Mouse (Mus musculus) liver, adult (tissue): ENCODE data around the gene Grm1.

ENCODE experiments used
- GATA4 ChIP-seq: IDR thresholded peaks from 2 replicates; pipeline ENCODE4 v1.6.1; 2014; ENCODE audit warnings: mild to moderate bottlenecking, low read length; ENCODE audit not compliant: insufficient replicate concordance

Grm1 gene

GRCm38 (mm10) chr10:11025764-11026518 lies 56.2 kb downstream of the Grm1 start:
- TF ChIP-seq GATA4: no peak

- TF ChIP-seq GATA4: no peak
Measured at GRCm38 (mm10) chr10:11018970-11019531, 63.1 kb downstream of the Grm1 start.

- TF ChIP-seq GATA4: no peak
Measured at GRCm38 (mm10) chr10:11013653-11014052, 68.5 kb downstream of the Grm1 start.

GRCm38 (mm10) chr10:10996766-10997165 lies 85.4 kb downstream of the Grm1 start:
- TF ChIP-seq GATA4: no peak

- TF ChIP-seq GATA4: no peak
Measured at GRCm38 (mm10) chr10:10991708-10992107, 90.4 kb downstream of the Grm1 start.

GRCm38 (mm10) chr10:10971311-10971710 lies 110.8 kb downstream of the Grm1 start:
- TF ChIP-seq GATA4: no peak

- no peak for TF ChIP-seq GATA4
Measured at GRCm38 (mm10) chr10:10964490-10965150, 117.5 kb downstream of the Grm1 start.

GRCm38 (mm10) chr10:10950557-10950956 lies 131.6 kb downstream of the Grm1 start:
- no peak for TF ChIP-seq GATA4

GRCm38 (mm10) chr10:10949172-10949571 lies 133.0 kb downstream of the Grm1 start:
- no peak for TF ChIP-seq GATA4

GRCm38 (mm10) chr10:10947531-10947930 lies 134.6 kb downstream of the Grm1 start:
- no peak for TF ChIP-seq GATA4

- no peak for TF ChIP-seq GATA4
Measured at GRCm38 (mm10) chr10:10944003-10944402, 138.2 kb downstream of the Grm1 start.

- no peak for TF ChIP-seq GATA4
Measured at GRCm38 (mm10) chr10:10942248-10942647, 139.9 kb downstream of the Grm1 start.

GRCm38 (mm10) chr10:10935806-10936205 lies 146.3 kb downstream of the Grm1 start:
- no peak for TF ChIP-seq GATA4

- no peak for TF ChIP-seq GATA4
Measured at GRCm38 (mm10) chr10:10929672-10930071, 152.5 kb downstream of the Grm1 start.

GRCm38 (mm10) chr10:10928798-10929366 lies 153.3 kb downstream of the Grm1 start:
- no peak for TF ChIP-seq GATA4

- no peak for TF ChIP-seq GATA4
Measured at GRCm38 (mm10) chr10:10917857-10918399, 164.2 kb downstream of the Grm1 start.
